33 mouse cellular contexts compared by ENCODE assay signal in the genomic region with DNA sequence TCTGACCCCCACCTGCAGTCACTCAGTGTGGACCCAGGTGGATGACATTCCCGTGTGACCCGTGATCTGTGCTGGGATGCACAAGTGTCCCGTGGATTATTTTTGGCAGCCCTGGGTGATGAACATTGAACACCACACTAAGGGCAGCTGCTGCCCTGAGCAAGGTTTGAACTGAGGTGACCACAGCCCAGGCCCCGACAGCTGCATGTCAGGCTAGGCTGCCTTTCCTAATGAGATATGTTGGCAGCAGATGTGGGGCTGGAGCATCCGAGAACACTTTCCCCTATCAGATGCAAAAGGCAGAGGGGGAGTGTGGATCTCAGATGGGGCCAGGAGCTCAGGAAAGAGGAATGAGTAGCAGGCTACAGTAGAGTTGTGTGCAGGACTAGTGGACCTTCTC. TPM values are rescaled to one million over a fixed set of nuclear protein-coding genes. Genes with fewer than 3 reads are reported as not detected.
"Had no signal": no experiment of that assay in that cellular context is flagged by ENCODE, and none has a peak within 500 bp of the region (broad histone marks: within the 10 kb centered on the region; RNA-seq: fewer than 3 reads in every experiment).

No protein-coding gene starts in this region.

- H3K9me3 ChIP-seq: limb, embryonic 12.5 days; limb, embryonic 13.5 days; liver, embryonic 12.5 days; liver, embryonic 13.5 days; liver, embryonic 15.5 days; lung, embryonic 15.5 days; megakaryocyte, embryonic 14.5 days; midbrain, embryonic 10.5 days; midbrain, embryonic 12.5 days; midbrain, embryonic 13.5 days; midbrain, embryonic 15.5 days; neural tube, embryonic 12.5 days; neural tube, embryonic 13.5 days had no signal

- H3K9ac ChIP-seq: limb, embryonic 12.5 days; limb, embryonic 13.5 days; liver, embryonic 12.5 days; liver, embryonic 13.5 days; liver, embryonic 14.5 days; liver, embryonic 15.5 days; liver, postnatal 0 days; lung, embryonic 14.5 days; lung, embryonic 15.5 days; midbrain, embryonic 12.5 days; midbrain, embryonic 13.5 days; midbrain, embryonic 15.5 days; neural tube, embryonic 12.5 days; neural tube, embryonic 13.5 days had no signal

- DNase-seq: left cerebral cortex, postnatal 4 days; liver; liver, embryonic 13.5 days; liver, postnatal 0 days; lung, adult 2 months; lung, embryonic 14.5 days; lung, postnatal 10 days; lung, postnatal 14 days; lung, postnatal 36 days; lung, postnatal 4 days; midbrain, embryonic 14.5 days had no signal

- H3K4me2 ChIP-seq: limb, embryonic 12.5 days; limb, embryonic 13.5 days; liver, embryonic 11.5 days; liver, embryonic 12.5 days; liver, embryonic 13.5 days; liver, embryonic 15.5 days; lung, embryonic 14.5 days; lung, embryonic 15.5 days; midbrain, embryonic 11.5 days; midbrain, embryonic 12.5 days; midbrain, embryonic 13.5 days; midbrain, embryonic 15.5 days; neural tube, embryonic 12.5 days; neural tube, embryonic 13.5 days had no signal

- ATAC-seq: liver, embryonic 12.5 days; liver, postnatal 0 days; lung, postnatal 0 days; midbrain, embryonic 13.5 days; midbrain, embryonic 15.5 days; midbrain, embryonic 16.5 days had no signal

- H3K27me3 ChIP-seq: midbrain, embryonic 13.5 days; midbrain, embryonic 15.5 days; neural tube, embryonic 13.5 days had no signal

- H3K4me3 ChIP-seq: left cerebral cortex, adult 2 months; limb, embryonic 12.5 days; limb, embryonic 13.5 days; liver, embryonic 12.5 days; liver, embryonic 13.5 days; liver, embryonic 15.5 days; lung, embryonic 15.5 days; megakaryocyte, embryonic 14.5 days; midbrain, embryonic 10.5 days; midbrain, embryonic 12.5 days; midbrain, embryonic 13.5 days; midbrain, embryonic 15.5 days; neural tube, embryonic 12.5 days; neural tube, embryonic 13.5 days had no signal

- H3K27ac ChIP-seq: left cerebral cortex, adult 2 months; limb, embryonic 12.5 days; limb, embryonic 13.5 days; liver, embryonic 12.5 days; liver, embryonic 13.5 days; liver, embryonic 14.5 days; liver, embryonic 15.5 days; lung, embryonic 15.5 days; macrophage; midbrain, embryonic 10.5 days; midbrain, embryonic 12.5 days; midbrain, embryonic 13.5 days; midbrain, embryonic 15.5 days; neural tube, embryonic 12.5 days; neural tube, embryonic 13.5 days had no signal

RNA-seq across cellular contexts. Expression of a gene that starts 4.4 kb away (rescaled TPM):
- total RNA-seq: liver, adult 2 months; megakaryocyte progenitor cell, adult 5-6 weeks; megakaryocyte-erythroid progenitor cell, adult 5-6 weeks had no signal
- polyA plus RNA-seq: liver, adult 2 months; liver, postnatal 0 days; macrophage had no signal
